Mouse (Mus musculus): ENCODE results near the gene Olfr520. TPM values are rescaled to one million over a fixed set of nuclear protein-coding genes. Genes with fewer than 3 reads are reported as not detected.

Gene Olfr520
- polyA plus RNA-seq, 1 experiment: not detected

- Histone ChIP-seq H3K36me3 (ENCODE audit: control insufficient read depth, insufficient read depth, low read length) (no peaks in the 10 kb centered on the region), H3K27ac (ENCODE audit: insufficient read depth, low read depth, low read length) (no peak overlapping the region), H3K4me1 (ENCODE audit: control insufficient read depth, insufficient read depth, low read length) (no peaks in the 10 kb centered on the region), H3K4me3 (ENCODE audit: insufficient read depth, low read depth, low read length) (no peak overlapping the region), H3K27me3 (replicated peaks; ENCODE audit: control insufficient read depth, insufficient read depth, low read length) (no peaks in the 10 kb centered on the region)
- WGBS: 59% methylated on average over 2 of the region's 2 CpGs
- TF ChIP-seq CTCF (conservative IDR thresholded peaks at IDR 0.05; ENCODE audit: insufficient read depth, insufficient read length, low read depth, low read length) (no peak), POLR2A (IDR thresholded peaks at IDR 0.05; ENCODE audit: low read depth, low read length) (no peak)
- peak; percentile 12 for DNase-seq
These were observed 51.8 kb downstream of the Olfr520 start for GRCm38 (mm10) chr7:99781916-99782315.

DNA sequence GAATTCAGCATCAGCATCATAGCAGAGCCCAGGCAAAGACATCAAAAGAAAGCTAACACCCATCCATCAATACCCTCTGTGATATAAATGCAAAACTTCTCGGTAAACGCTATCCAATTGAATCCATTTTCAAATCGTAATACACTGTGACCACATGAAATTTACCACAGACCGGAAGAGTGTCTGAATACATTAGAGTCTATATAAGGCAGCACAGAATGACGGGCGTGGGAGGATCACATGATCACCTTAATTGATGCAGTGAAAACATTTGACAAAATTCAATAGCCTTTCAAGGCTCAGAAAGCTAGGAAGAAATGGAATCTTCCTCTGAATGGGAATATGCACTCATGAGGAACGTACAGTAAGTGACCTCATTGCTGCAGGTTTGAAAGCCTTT, 53.3 kb downstream of the Olfr520 start:
- H3K4me3 ChIP-seq (ENCODE audit: insufficient read depth, low read depth, low read length): no peak overlapping the region
- TF ChIP-seq POLR2A (IDR thresholded peaks at IDR 0.05; ENCODE audit: low read depth, low read length): no peak
- H3K27ac ChIP-seq (ENCODE audit: insufficient read depth, low read depth, low read length): no peak overlapping the region
- H3K27me3 ChIP-seq (replicated peaks; ENCODE audit: control insufficient read depth, insufficient read depth, low read length): no peaks in the 10 kb centered on the region
- no peaks in the 10 kb centered on the region for H3K4me1 ChIP-seq (ENCODE audit: control insufficient read depth, insufficient read depth, low read length)
- 82% methylated on average over 7 of the region's 7 CpGs for WGBS
- no peak for DNase-seq
- no peaks in the 10 kb centered on the region for H3K36me3 ChIP-seq (ENCODE audit: control insufficient read depth, insufficient read depth, low read length)

GRCm38 (mm10) chr7:99785553-99785952, 55.5 kb downstream of the Olfr520 start:
- Histone ChIP-seq H3K4me3 (ENCODE audit: insufficient read depth, low read depth, low read length) (no peak overlapping the region), H3K36me3 (ENCODE audit: control insufficient read depth, insufficient read depth, low read length) (no peaks in the 10 kb centered on the region), H3K4me1 (ENCODE audit: control insufficient read depth, insufficient read depth, low read length) (no peaks in the 10 kb centered on the region), H3K27me3 (replicated peaks; ENCODE audit: control insufficient read depth, insufficient read depth, low read length) (no peaks in the 10 kb centered on the region), H3K27ac (ENCODE audit: insufficient read depth, low read depth, low read length) (no peak overlapping the region)
- 89% methylated on average over 3 of the region's 3 CpGs for WGBS
- TF ChIP-seq POLR2A (IDR thresholded peaks at IDR 0.05; ENCODE audit: low read depth, low read length) (no peak), CTCF (conservative IDR thresholded peaks at IDR 0.05; ENCODE audit: insufficient read depth, insufficient read length, low read depth, low read length) (no peak)
- no peak for DNase-seq

Other genes starting within 250 kb of the Olfr520 start
- 240 and 386 TPM in 2 replicates for gene Rps3, start 246.5 kb upstream of the Olfr520 start, polyA plus RNA-seq (2012; rRNA removed)
- gene Arrb1, start 194.8 kb upstream of the Olfr520 start, polyA plus RNA-seq (2012; rRNA removed): 47.1 and 48.8 TPM in 2 replicates
- gene Tpbgl, start 103.2 kb upstream of the Olfr520 start, polyA plus RNA-seq (2012; rRNA removed): 3.8 and 4.0 TPM in 2 replicates
- gene Slco2b1, start 18.9 kb upstream of the Olfr520 start, polyA plus RNA-seq (2012; rRNA removed): 28.4 and 35.0 TPM in 2 replicates
- not detected in 2 replicates for gene Olfr521, start 33.2 kb downstream of the Olfr520 start, polyA plus RNA-seq (2012; rRNA removed)
- gene Neu3, start 98.1 kb downstream of the Olfr520 start, polyA plus RNA-seq (2012; rRNA removed): 1.9 and 2.2 TPM in 2 replicates
- 0.22 and 0.24 TPM in 2 replicates for gene Xrra1, start 128.8 kb downstream of the Olfr520 start, polyA plus RNA-seq (2012; rRNA removed)
- 26.8 and 39.7 TPM in 2 replicates for gene Spcs2, start 133.2 kb downstream of the Olfr520 start, polyA plus RNA-seq (2012; rRNA removed)

Measured in kidney, adult 2 months (tissue).